Mouse (Mus musculus): ENCODE data around the gene Il12rb1. TPM values are rescaled to one million over a fixed set of nuclear protein-coding genes. Genes with fewer than 3 reads are reported as not detected.

The Il12rb1 gene
- polyA plus RNA-seq (2015; fragmentation: Nextera tagmentation; extraction: Ambion mirVana): 0.13 and 0.16 TPM in 2 replicates

DNA sequence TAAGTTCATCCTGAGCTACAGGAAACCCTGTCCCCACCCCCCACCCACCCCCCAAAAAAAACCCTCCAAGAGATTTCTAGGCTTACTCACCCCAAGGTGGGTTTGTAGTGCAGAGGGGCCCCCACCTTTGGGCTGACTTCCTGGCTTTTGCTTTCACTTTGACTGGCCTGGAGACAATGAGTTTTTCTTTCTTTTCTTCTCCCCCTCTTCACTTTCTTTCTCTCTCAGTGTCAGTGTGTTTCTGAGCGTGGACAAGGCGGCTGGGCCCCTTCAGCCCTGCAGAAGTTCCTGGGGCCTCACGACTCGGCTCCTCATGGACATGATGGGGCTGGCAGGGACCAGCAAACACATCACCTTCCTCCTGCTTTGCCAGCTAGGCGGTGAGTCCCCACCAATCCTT is at the start of gene Il12rb1:
Il12rb1 (plus strand) TSS at position 211 of the 400 bp plus-strand sequence.
- DNase-seq (ENCODE audit: low spot score): no peak

DNA sequence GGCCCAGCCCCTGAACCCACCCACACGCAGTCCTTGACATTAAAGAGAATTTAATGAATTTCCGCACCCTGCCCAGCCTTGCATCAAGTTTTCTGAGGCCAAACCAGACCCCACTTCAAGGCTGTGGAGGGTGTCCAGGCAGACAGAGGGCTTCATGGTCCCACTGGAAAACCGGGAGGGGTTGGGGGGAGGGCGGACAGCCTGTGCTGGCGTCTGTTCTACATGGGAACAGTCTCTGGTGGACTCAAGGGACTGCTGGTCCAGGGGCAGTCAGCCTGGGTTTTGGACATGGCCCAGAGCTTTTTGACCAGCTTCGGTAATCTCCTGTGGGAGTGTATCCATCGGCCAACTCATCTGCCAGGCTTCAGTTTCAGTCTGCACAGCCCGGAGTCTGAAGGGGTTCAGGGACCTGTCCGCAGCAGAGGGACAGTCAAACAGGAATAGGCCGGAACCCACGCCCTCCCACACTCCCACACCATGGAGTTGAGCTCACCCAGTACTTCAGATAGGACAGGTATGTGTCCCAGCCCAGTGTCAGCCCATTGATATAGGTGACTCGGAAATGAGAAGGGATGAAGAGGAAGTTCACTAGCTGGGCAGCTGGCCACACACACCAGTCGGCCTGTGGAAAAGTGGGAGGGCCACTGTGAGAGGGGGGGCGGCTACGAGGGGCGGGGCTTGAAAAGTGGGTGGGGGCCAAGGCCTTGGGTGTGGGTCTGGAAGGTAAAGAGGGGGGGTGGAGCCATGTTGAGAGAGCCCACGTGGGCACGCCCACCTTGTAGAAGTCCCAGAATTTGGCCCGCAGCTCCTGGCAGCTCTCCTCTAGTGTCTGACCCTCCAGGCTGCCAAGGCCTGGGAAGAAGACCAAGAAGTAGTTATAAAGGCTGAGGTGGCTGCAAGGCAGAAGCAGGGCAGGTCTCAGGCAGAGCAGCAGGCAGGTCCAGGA is 49.4 kb upstream of the Il12rb1 start:
- ATAC-seq (peak; percentile 4), DNase-seq (ENCODE audit: low spot score) (peak; percentile 87)
- Histone ChIP-seq H3K27me3 (replicated peaks; ENCODE audit: insufficient read depth, low read length) (no peaks in the 10 kb centered on the region), H3K9me3 (ENCODE audit: low read length) (no peaks in the 10 kb centered on the region), H3K4me3 (ENCODE audit: low read depth, low read length) (no peak overlapping the region), H3K27ac (ENCODE audit: low read length) (peak overlapping the region; percentile 87), H3K36me3 (ENCODE audit: insufficient read depth, low read length) (peaks cover 8% of the 10 kb centered on the region; the same call in 1 of the 2 replicates), H3K4me1 (ENCODE audit: insufficient read depth, low read depth, low read length) (peaks cover 12% of the 10 kb centered on the region; the same call in 1 of the 2 replicates), H3K9ac (replicated peaks; ENCODE audit: low read depth) (no peak overlapping the region), H3K4me2 (replicated peaks; ENCODE audit: low read depth, low read length) (0 out of 2 replicates have a peak overlapping the region, but pooled peaks have one; percentile 99)
- WGBS: 54% methylated on average over 19 of the region's 19 CpGs
- no peak for TF ChIP-seq EP300 (IDR thresholded peaks at IDR 0.05)
- no peak for TF ChIP-seq CTCF (IDR thresholded peaks at IDR 0.05)

More for the DNA sequence above, at the start of gene Il12rb1:
- Histone ChIP-seq H3K27ac (ENCODE audit: low read length) (no peak within 1 kb of the TSS), H3K4me1 (ENCODE audit: insufficient read depth, low read depth, low read length) (peaks cover 3% of the 10 kb centered on the region; the same call in 1 of the 2 replicates), H3K4me2 (replicated peaks; ENCODE audit: low read depth, low read length) (no peak within 1 kb of the TSS), H3K9ac (replicated peaks; ENCODE audit: low read depth) (no peak within 1 kb of the TSS), H3K4me3 (ENCODE audit: low read depth, low read length) (no peak within 1 kb of the TSS), H3K27me3 (replicated peaks; ENCODE audit: insufficient read depth, low read length) (0 out of 2 replicates have a peak, but pooled peaks cover 7% of the 10 kb centered on the region), H3K36me3 (ENCODE audit: insufficient read depth, low read length) (no peaks in the 10 kb centered on the region), H3K9me3 (ENCODE audit: low read length) (no peaks in the 10 kb centered on the region)
- no peak for ATAC-seq
- 66% methylated on average over 5 of the region's 5 CpGs for WGBS
- TF ChIP-seq EP300 (IDR thresholded peaks at IDR 0.05) (no peak), CTCF (IDR thresholded peaks at IDR 0.05) (no peak)

DNA sequence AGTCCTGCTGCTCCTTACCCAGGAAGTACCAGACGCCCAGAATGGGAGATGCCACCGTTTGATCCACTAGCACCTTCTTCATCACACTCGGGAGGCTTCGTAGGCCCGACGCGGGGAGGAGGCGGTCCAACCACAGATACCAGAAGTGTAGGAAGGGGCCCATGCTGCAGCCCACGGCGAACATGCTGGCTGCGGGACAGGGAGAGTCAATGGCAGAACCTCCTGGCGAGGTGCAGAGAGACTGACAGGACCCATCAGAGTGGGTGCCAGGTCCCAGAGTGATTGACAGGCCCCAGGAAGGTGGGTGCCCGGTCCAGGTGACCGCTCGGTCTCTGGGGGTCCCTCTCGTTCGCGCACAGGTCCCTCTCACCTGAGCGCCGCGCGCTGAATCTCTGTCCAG is 47.9 kb upstream of the Il12rb1 start:
- no peak for TF ChIP-seq CTCF (IDR thresholded peaks at IDR 0.05)
- TF ChIP-seq EP300 (IDR thresholded peaks at IDR 0.05): no peak
- ATAC-seq (peak; percentile 1), DNase-seq (ENCODE audit: low spot score) (no peak)
- H3K27me3 ChIP-seq (replicated peaks; ENCODE audit: insufficient read depth, low read length): no peaks in the 10 kb centered on the region
- H3K4me2 ChIP-seq (replicated peaks; ENCODE audit: low read depth, low read length): peak overlapping the region; percentile 99
- peak overlapping the region; percentile 87 for H3K27ac ChIP-seq (ENCODE audit: low read length)
- peak overlapping the region; percentile 55 for H3K4me3 ChIP-seq (ENCODE audit: low read depth, low read length)
- WGBS: under 1% methylated on average over 22 of the region's 22 CpGs
- peaks cover 8% of the 10 kb centered on the region; the same call in 1 of the 2 replicates for H3K36me3 ChIP-seq (ENCODE audit: insufficient read depth, low read length)
- H3K9ac ChIP-seq (replicated peaks; ENCODE audit: low read depth): peak overlapping the region; percentile 79
- H3K4me1 ChIP-seq (ENCODE audit: insufficient read depth, low read depth, low read length): peaks cover 12% of the 10 kb centered on the region; the same call in 1 of the 2 replicates
- H3K9me3 ChIP-seq (ENCODE audit: low read length): no peaks in the 10 kb centered on the region

DNA sequence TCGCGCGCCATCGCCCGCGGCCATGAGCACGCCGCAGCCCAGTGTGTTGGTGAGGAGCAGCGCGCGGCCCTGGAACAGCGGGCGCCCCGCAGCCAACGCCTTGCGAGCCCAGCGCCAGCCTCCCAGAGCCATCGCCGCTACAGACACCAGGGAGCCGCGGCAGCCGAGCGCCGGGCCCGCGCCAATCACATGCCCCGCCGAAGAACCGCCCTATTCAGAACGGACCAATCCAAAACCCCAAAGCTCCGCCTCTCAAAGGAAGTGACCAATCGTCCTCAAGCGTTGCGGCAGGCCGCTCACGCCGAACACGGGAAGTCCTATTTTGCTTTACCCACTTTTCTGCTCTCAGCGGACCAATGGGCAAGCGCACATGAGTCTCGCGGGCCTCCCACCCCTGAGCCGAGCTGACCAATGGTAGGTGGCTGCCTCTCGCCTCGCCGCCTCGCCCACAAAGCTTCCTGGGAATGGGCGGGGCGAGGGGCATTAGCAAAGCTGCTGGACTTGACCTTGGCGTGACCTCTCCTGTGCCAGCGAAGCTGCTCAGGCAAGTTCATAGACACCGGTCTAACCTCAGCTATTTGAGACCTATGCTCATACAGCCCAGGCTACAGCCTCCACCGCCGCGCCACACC is 47.4 kb upstream of the Il12rb1 start, which contains the start of gene Mpv17l2:
Mpv17l2 (minus strand) TSS at position 172 of the 632 bp plus-strand sequence.
- Histone ChIP-seq H3K36me3 (ENCODE audit: insufficient read depth, low read length) (peaks cover 8% of the 10 kb centered on the region; the same call in 1 of the 2 replicates), H3K4me2 (replicated peaks; ENCODE audit: low read depth, low read length) (peak within 1 kb of the TSS; percentile 99), H3K4me1 (ENCODE audit: insufficient read depth, low read depth, low read length) (peaks cover 12% of the 10 kb centered on the region; the same call in 1 of the 2 replicates), H3K4me3 (ENCODE audit: low read depth, low read length) (peak within 1 kb of the TSS; percentile 55), H3K9me3 (ENCODE audit: low read length) (no peaks in the 10 kb centered on the region), H3K27me3 (replicated peaks; ENCODE audit: insufficient read depth, low read length) (no peaks in the 10 kb centered on the region), H3K9ac (replicated peaks; ENCODE audit: low read depth) (peak within 1 kb of the TSS; percentile 79), H3K27ac (ENCODE audit: low read length) (peak within 1 kb of the TSS; percentile 87)
- TF ChIP-seq CTCF (IDR thresholded peaks at IDR 0.05): no peak
- peak; percentile 55; the same call in 1 of the 2 replicates for TF ChIP-seq EP300 (IDR thresholded peaks at IDR 0.05)
- ATAC-seq: peak; percentile 95
- under 1% methylated on average over 51 of the region's 55 CpGs for WGBS
- DNase-seq (ENCODE audit: low spot score): peak; percentile 100

DNA sequence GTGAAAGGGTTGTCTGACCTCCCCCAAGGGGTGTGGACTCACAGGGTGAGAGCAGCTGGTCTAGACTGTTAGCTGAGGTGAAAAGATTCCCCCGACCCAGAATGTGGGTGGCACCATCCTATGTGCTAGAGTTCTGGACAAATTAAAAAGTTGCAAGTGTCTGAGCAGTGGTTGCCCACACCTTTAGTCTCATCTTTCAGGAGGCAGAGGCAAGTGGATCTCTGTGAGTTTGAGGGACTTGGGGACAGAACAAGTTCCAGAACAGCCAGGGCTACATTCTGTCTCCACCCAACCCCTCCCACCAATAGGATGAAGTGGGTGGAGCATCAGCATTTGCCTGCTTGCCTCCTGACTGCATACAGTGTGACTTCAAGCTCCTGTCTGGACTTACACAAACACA is 46.1 kb upstream of the Il12rb1 start:
- Histone ChIP-seq H3K27me3 (replicated peaks; ENCODE audit: insufficient read depth, low read length) (no peaks in the 10 kb centered on the region), H3K9me3 (ENCODE audit: low read length) (no peaks in the 10 kb centered on the region), H3K36me3 (ENCODE audit: insufficient read depth, low read length) (peaks cover under 1% of the 10 kb centered on the region; the same call in 1 of the 2 replicates), H3K4me1 (ENCODE audit: insufficient read depth, low read depth, low read length) (peaks cover 12% of the 10 kb centered on the region; the same call in 1 of the 2 replicates), H3K4me3 (ENCODE audit: low read depth, low read length) (no peak overlapping the region), H3K9ac (replicated peaks; ENCODE audit: low read depth) (no peak overlapping the region), H3K27ac (ENCODE audit: low read length) (no peak overlapping the region), H3K4me2 (replicated peaks; ENCODE audit: low read depth, low read length) (no peak overlapping the region)
- 78% methylated on average over 1 of the region's 1 CpGs for WGBS
- TF ChIP-seq EP300 (IDR thresholded peaks at IDR 0.05): no peak
- TF ChIP-seq CTCF (IDR thresholded peaks at IDR 0.05): no peak
- DNase-seq (ENCODE audit: low spot score) (no peak), ATAC-seq (no peak)

DNA sequence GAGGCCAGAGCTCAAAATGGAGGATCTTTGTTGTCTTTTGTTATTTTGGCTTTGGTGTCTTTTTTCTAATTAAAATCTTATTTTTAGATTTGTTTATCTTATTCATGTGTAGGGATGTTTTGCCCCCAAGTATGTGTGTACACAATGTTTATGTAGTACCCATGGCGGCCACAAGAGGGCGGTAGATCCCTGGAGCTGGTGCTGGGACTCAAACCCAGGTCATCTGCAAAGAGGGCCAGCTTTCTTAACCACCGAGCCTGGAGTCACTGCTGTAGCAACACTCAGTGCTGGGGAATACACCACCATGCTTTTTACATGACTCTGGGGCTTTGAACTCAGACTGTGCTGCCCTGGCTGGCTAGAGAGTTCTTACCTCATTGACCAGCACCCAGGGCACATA is 44.9 kb upstream of the Il12rb1 start:
- H3K36me3 ChIP-seq (ENCODE audit: insufficient read depth, low read length): no peaks in the 10 kb centered on the region
- TF ChIP-seq EP300 (IDR thresholded peaks at IDR 0.05): no peak
- TF ChIP-seq CTCF (IDR thresholded peaks at IDR 0.05): peak; percentile 85
- H3K4me1 ChIP-seq (ENCODE audit: insufficient read depth, low read depth, low read length): peaks cover 12% of the 10 kb centered on the region; the same call in 1 of the 2 replicates
- no peak for DNase-seq (ENCODE audit: low spot score)
- no peak for ATAC-seq
- no peak overlapping the region for H3K27ac ChIP-seq (ENCODE audit: low read length)
- WGBS: 10% methylated on average over 3 of the region's 3 CpGs
- no peak overlapping the region for H3K9ac ChIP-seq (replicated peaks; ENCODE audit: low read depth)
- H3K27me3 ChIP-seq (replicated peaks; ENCODE audit: insufficient read depth, low read length): no peaks in the 10 kb centered on the region
- no peaks in the 10 kb centered on the region for H3K9me3 ChIP-seq (ENCODE audit: low read length)
- no peak overlapping the region for H3K4me3 ChIP-seq (ENCODE audit: low read depth, low read length)
- no peak overlapping the region for H3K4me2 ChIP-seq (replicated peaks; ENCODE audit: low read depth, low read length)

Data from lung, postnatal 0 days (tissue).